In genomic region chr5:123227762-123228523, GRCm38 (mm10) we compare ENCODE assay signal across 8 mouse cellular contexts. TPM values are rescaled to one million over a fixed set of nuclear protein-coding genes. Genes with fewer than 3 reads are reported as not detected.
DNase-seq lines count a peak whose midpoint lies in the region; ATAC-seq and TF ChIP-seq lines count a peak whose summit lies in the region.

No protein-coding gene starts in this region.

- WGBS in forebrain, embryonic 13.5 days = 2% methylated on average over 42 of the region's 42 CpGs
- 2% methylated on average over 42 of the region's 42 CpGs for WGBS in large intestine, adult 2 months
- 3% methylated on average over 42 of the region's 42 CpGs for WGBS in liver, postnatal 0 days (ENCODE audit: insufficient replicate concordance)
- 2% methylated on average over 42 of the region's 42 CpGs for WGBS in neural tube, embryonic 14.5 days

- 0 out of 2 replicates have a peak, but pooled peaks have one; percentile 55 for TF ChIP-seq EP300 in ES-Bruce4 (IDR thresholded peaks at IDR 0.05; ENCODE audit: insufficient read depth, low read depth, low read length)
- TF ChIP-seq EP300 in liver, postnatal 0 days (IDR thresholded peaks at IDR 0.05; ENCODE audit: low read depth) = peak; percentile 73

- TF ChIP-seq CTCF in ES-Bruce4 (IDR thresholded peaks at IDR 0.05; ENCODE audit: low read depth, low read length) = no peak
- no peak for TF ChIP-seq CTCF in liver, postnatal 0 days (IDR thresholded peaks at IDR 0.05; ENCODE audit: low read depth)

- H3K4me1 ChIP-seq in ES-Bruce4 (ENCODE audit: control insufficient read depth, insufficient read depth, low read length) = no peaks in the 10 kb centered on the region
- H3K4me1 ChIP-seq in forebrain, embryonic 13.5 days = peaks cover 14% of the 10 kb centered on the region
- H3K4me1 ChIP-seq in liver, postnatal 0 days (ENCODE audit: insufficient read depth) = peaks cover 25% of the 10 kb centered on the region
- H3K4me1 ChIP-seq in neural tube, embryonic 14.5 days (ENCODE audit: control insufficient read depth, insufficient read depth, low read length) = peaks cover 10% of the 10 kb centered on the region

- no peaks in the 10 kb centered on the region for H3K9me3 ChIP-seq in ES-Bruce4 (replicated peaks; ENCODE audit: control insufficient read depth, insufficient read depth, low read length, poor library complexity, severe bottlenecking)
- no peaks in the 10 kb centered on the region for H3K9me3 ChIP-seq in forebrain, embryonic 13.5 days (replicated peaks)
- no peaks in the 10 kb centered on the region for H3K9me3 ChIP-seq in liver, postnatal 0 days (ENCODE audit: low read length)
- H3K9me3 ChIP-seq in neural tube, embryonic 14.5 days (ENCODE audit: control insufficient read depth, low read length) = no peaks in the 10 kb centered on the region

- peak overlapping the region; percentile 71 for H3K4me2 ChIP-seq in forebrain, embryonic 13.5 days
- H3K4me2 ChIP-seq in liver, postnatal 0 days (ENCODE audit: low read depth, low read length) = peak overlapping the region; percentile 85
- H3K4me2 ChIP-seq in neural tube, embryonic 14.5 days (ENCODE audit: low read depth, low read length) = peak overlapping the region; percentile 71

- H3K27me3 ChIP-seq in ES-Bruce4 (ENCODE audit: control insufficient read depth, insufficient read depth, low read length, poor library complexity, severe bottlenecking) = no peaks in the 10 kb centered on the region; the same call in 1 of the 2 replicates
- H3K27me3 ChIP-seq in forebrain, embryonic 13.5 days = no peaks in the 10 kb centered on the region
- no peaks in the 10 kb centered on the region for H3K27me3 ChIP-seq in liver, postnatal 0 days (ENCODE audit: insufficient read depth, low read length)
- no peaks in the 10 kb centered on the region for H3K27me3 ChIP-seq in neural tube, embryonic 14.5 days (ENCODE audit: control insufficient read depth, insufficient read depth, low read length)

- ATAC-seq in cerebellum, adult (ENCODE audit: insufficient number of reproducible peaks, low FRiP score, low TSS enrichment) = peak; percentile 72; the same call in 1 of the 2 replicates
- peak; percentile 91 for ATAC-seq in forebrain, embryonic 13.5 days
- ATAC-seq in liver, postnatal 0 days = peak; percentile 83
- ATAC-seq in neural tube, embryonic 14.5 days (ENCODE audit: low read depth) = peak; percentile 90

- peak; percentile 4 for TF ChIP-seq POLR2A in ES-Bruce4 (IDR thresholded peaks at IDR 0.05; ENCODE audit: insufficient read depth, low read length)

- H3K36me3 ChIP-seq in ES-Bruce4 (ENCODE audit: control insufficient read depth, insufficient read depth, low read length, poor library complexity, severe bottlenecking) = no peaks in the 10 kb centered on the region
- peaks cover 4% of the 10 kb centered on the region; the same call in 1 of the 2 replicates for H3K36me3 ChIP-seq in forebrain, embryonic 13.5 days (ENCODE audit: poor library complexity, severe bottlenecking)
- H3K36me3 ChIP-seq in liver, postnatal 0 days (replicated peaks; ENCODE audit: insufficient read depth, low read length) = peaks cover 5% of the 10 kb centered on the region; the same call in 1 of the 2 replicates
- H3K36me3 ChIP-seq in neural tube, embryonic 14.5 days (ENCODE audit: control insufficient read depth, insufficient read depth, low read length) = no peaks in the 10 kb centered on the region

- peak overlapping the region; percentile 79 for H3K9ac ChIP-seq in ES-Bruce4 (ENCODE audit: low read depth, poor library complexity, severe bottlenecking)
- peak overlapping the region; percentile 86 for H3K9ac ChIP-seq in forebrain, embryonic 13.5 days
- peak overlapping the region; percentile 95 for H3K9ac ChIP-seq in liver, postnatal 0 days (replicated peaks)
- peak overlapping the region; percentile 80 for H3K9ac ChIP-seq in neural tube, embryonic 14.5 days (replicated peaks; ENCODE audit: low read depth, low read length)

- intact Hi-C loops in heart, postnatal 10 days (cut with DNase I) = no loop called here

- peak overlapping the region; percentile 94 for H3K4me3 ChIP-seq in ES-Bruce4 (ENCODE audit: low read depth, low read length)
- H3K4me3 ChIP-seq in forebrain, embryonic 13.5 days = peak overlapping the region; percentile 81
- H3K4me3 ChIP-seq in liver, postnatal 0 days (ENCODE audit: low read depth, low read length) = peak overlapping the region; percentile 90
- H3K4me3 ChIP-seq in neural tube, embryonic 14.5 days (ENCODE audit: low read depth, low read length) = peak overlapping the region; percentile 80

- peak; percentile 94 to 97 for DNase-seq in heart, postnatal 10 days
- DNase-seq in large intestine, adult 2 months (ENCODE audit: low read depth, low spot score) = peak; percentile 82
- DNase-seq in liver, postnatal 0 days = peak; percentile 96
- peak; percentile 99 for DNase-seq in testis, postnatal 10 days (ENCODE audit: low spot score)

- no peak overlapping the region for H3K27ac ChIP-seq in ES-Bruce4 (ENCODE audit: insufficient read depth, low read length)
- no peak overlapping the region for H3K27ac ChIP-seq in forebrain, embryonic 13.5 days
- peak overlapping the region; percentile 86 for H3K27ac ChIP-seq in liver, postnatal 0 days (ENCODE audit: low read depth)
- H3K27ac ChIP-seq in neural tube, embryonic 14.5 days (ENCODE audit: low read depth, low read length) = no peak overlapping the region

RNA-seq across cellular contexts. Expression of gene Wdr66, which starts 24.0 kb away (rescaled TPM):
- polyA plus RNA-seq in ES-Bruce4 (2011; ENCODE audit: insufficient read depth, insufficient read length, low read depth, missing spikeins) = not detected in 2 replicates
- polyA plus RNA-seq in forebrain, embryonic 13.5 days (2015; fragmentation: Nextera tagmentation; extraction: Ambion mirVana) = 1.5 and 2.1 TPM in 2 replicates
- 1 to 10 TPM; 1.5 to 1.7 TPM for total RNA-seq in heart, postnatal 10 days (2021)
- 0.32 and 0.86 TPM in 2 replicates for polyA plus RNA-seq in large intestine, adult 2 months (2012; rRNA removed)
- 0.06 and 0.21 TPM in 2 replicates for polyA plus RNA-seq in liver, postnatal 0 days (2015; fragmentation: Nextera tagmentation; extraction: Ambion mirVana)
- polyA plus RNA-seq in neural tube, embryonic 14.5 days (2014; fragmentation: Nextera tagmentation; extraction: Ambion mirVana) = 1.1 and 1.4 TPM in 2 replicates

RNA-seq across cellular contexts. Expression of gene Hpd, which starts 45.4 kb away (rescaled TPM):
- polyA plus RNA-seq in ES-Bruce4 (2011; ENCODE audit: insufficient read depth, insufficient read length, low read depth, missing spikeins) = not detected in 2 replicates
- not detected in 2 replicates for polyA plus RNA-seq in forebrain, embryonic 13.5 days (2015; fragmentation: Nextera tagmentation; extraction: Ambion mirVana)
- not detected for total RNA-seq in heart, postnatal 10 days (2021)
- 42.3 and 60.9 TPM in 2 replicates for polyA plus RNA-seq in large intestine, adult 2 months (2012; rRNA removed)
- polyA plus RNA-seq in liver, postnatal 0 days (2015; fragmentation: Nextera tagmentation; extraction: Ambion mirVana) = 638 and 713 TPM in 2 replicates
- polyA plus RNA-seq in neural tube, embryonic 14.5 days (2014; fragmentation: Nextera tagmentation; extraction: Ambion mirVana) = not detected in 2 replicates

RNA-seq across cellular contexts. Expression of gene Psmd9, which starts 58.7 kb away (rescaled TPM):
- 24.8 TPM in 2 replicates for polyA plus RNA-seq in ES-Bruce4 (2011; ENCODE audit: insufficient read depth, insufficient read length, low read depth, missing spikeins)
- 75.5 and 77.3 TPM in 2 replicates for polyA plus RNA-seq in forebrain, embryonic 13.5 days (2015; fragmentation: Nextera tagmentation; extraction: Ambion mirVana)
- total RNA-seq in heart, postnatal 10 days (2021) = 10 to 100 TPM; 20.5 to 24.6 TPM
- polyA plus RNA-seq in large intestine, adult 2 months (2012; rRNA removed) = 22.0 and 25.6 TPM in 2 replicates
- polyA plus RNA-seq in liver, postnatal 0 days (2015; fragmentation: Nextera tagmentation; extraction: Ambion mirVana) = 116 and 120 TPM in 2 replicates
- 63.9 and 78.7 TPM in 2 replicates for polyA plus RNA-seq in neural tube, embryonic 14.5 days (2014; fragmentation: Nextera tagmentation; extraction: Ambion mirVana)

Comparison
In these comparisons a context has a peak if more than half of its experiments do, and no peak if none do; other contexts are left out.
1. RNA of gene Hpd, which starts 45.4 kb away (polyA plus RNA-seq): 638 to 713 TPM in liver, postnatal 0 days and 42.3 to 60.9 TPM in large intestine, adult 2 months; not detected in ES-Bruce4, not detected in forebrain, embryonic 13.5 days and not detected in neural tube, embryonic 14.5 days; every median in the first group is over 10 times any median in the second.
2. Peak in every context shown above with its lines, with median percentiles within 50 percentile points of each other: H3K4me3 ChIP-seq, H3K9ac ChIP-seq, ATAC-seq, H3K4me2 ChIP-seq and DNase-seq.